Mouse (Mus musculus) erythroblast, embryonic 14.5 days (primary cell): ENCODE measurements at regions not wholly inside any gene's neighbourhood (a gene's known extent, or its start where the extent isn't known, plus 50 kb on each side); places are given as distances from the start of the nearest gene placed in this dataset.

ENCODE experiments used
- GATA1 ChIP-seq: IDR thresholded peaks from 2 replicates; pipeline ENCODE4 v1.6.1; 2012; ENCODE audit warnings: low read length, inconsistent platforms, mixed read lengths
- TAL1 ChIP-seq: IDR thresholded peaks from 3 replicates; pipeline ENCODE4 v1.6.1; 2012; ENCODE audit warnings: low read length, inconsistent platforms, mixed read lengths

DNA sequence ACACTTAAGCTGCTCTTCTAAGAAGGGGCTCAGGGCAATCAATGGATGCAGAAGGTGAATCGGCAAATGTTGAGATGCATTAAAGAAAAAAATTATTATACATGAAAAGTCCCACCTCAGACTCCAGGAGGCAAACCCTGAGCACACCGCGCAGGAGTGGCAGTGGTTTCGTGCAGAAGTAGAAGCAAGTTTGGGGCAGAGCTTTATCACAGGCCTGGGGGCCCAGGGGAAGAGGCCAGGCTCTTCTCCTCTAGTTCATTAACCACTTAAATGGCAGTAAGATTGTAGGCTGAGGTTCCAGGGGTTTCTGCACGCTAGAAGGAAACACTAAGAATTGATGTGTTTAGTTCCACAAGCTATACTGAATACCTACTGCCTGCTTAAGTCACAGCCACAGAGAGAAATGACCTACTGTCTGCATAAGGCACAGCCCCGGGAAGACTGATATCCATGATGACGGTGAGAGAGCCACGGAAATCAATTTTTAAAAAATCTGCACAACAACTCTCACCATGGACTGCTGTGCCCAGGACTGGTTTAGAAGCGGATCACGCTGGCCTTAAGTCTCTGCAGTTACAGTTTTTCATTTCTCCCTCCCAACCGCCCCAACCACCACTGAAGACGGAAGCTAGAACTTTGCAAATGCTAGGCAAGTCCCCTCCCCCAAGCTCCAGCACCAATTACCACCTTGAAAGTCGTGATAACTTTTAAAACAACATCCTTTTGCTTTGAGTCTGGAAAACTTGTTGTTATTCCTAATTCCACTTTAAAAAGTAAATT lies 132.2 kb upstream of the Lef1 start:
- TF ChIP-seq TAL1 (no peak), GATA1 (no peak)
